Mouse (Mus musculus) megakaryocyte, embryonic 14.5 days (primary cell): ENCODE results near the gene Ntn1.

Experiments used
- FLI1 ChIP-seq: IDR thresholded peaks from 2 replicates; pipeline ENCODE4 v1.6.1; 2012; ENCODE audit warnings: low read length, inconsistent platforms, mixed read lengths
- GATA1 ChIP-seq: IDR thresholded peaks from 3 replicates; pipeline ENCODE4 v1.6.1; 2012; ENCODE audit warnings: mixed read lengths, low read length, inconsistent platforms, borderline replicate concordance

GRCm38 (mm10) chr11:68228941-68229665 lies 171.5 kb downstream of the Ntn1 start:
- TF ChIP-seq GATA1: no peak
- TF ChIP-seq FLI1: no peak
